Mouse (Mus musculus) naive thymus-derived CD4-positive, alpha-beta T cell, adult 2 months (primary cell): ENCODE data around the gene Slc27a4.
A peak's percentile ranks its signal among the peaks of the same experiment; 100 is the strongest.
"Not testable (repeated sequence)": the region's sequence is repeated elsewhere in the genome, so short reads cannot be mapped to it uniquely, and the experiment has no call there.

Source experiments
- DNase-seq: peaks from one replicate; pipeline ENCODE4 v3.0.0-alpha.2; 2011; ENCODE audit warnings: low read depth

Slc27a4 gene

GRCm38 (mm10) chr2:29802075-29802826 lies at the start of gene Slc27a4:
Gene Slc27a4 (plus strand): TSS chr2:29802634.
- DNase-seq: peak; percentile 91

- DNase-seq: no peak
These were observed 46.7 kb upstream of the Slc27a4 start for GRCm38 (mm10) chr2:29755693-29756092.

GRCm38 (mm10) chr2:29764831-29765230 lies 37.6 kb upstream of the Slc27a4 start:
- peak; percentile 73 for DNase-seq

DNA sequence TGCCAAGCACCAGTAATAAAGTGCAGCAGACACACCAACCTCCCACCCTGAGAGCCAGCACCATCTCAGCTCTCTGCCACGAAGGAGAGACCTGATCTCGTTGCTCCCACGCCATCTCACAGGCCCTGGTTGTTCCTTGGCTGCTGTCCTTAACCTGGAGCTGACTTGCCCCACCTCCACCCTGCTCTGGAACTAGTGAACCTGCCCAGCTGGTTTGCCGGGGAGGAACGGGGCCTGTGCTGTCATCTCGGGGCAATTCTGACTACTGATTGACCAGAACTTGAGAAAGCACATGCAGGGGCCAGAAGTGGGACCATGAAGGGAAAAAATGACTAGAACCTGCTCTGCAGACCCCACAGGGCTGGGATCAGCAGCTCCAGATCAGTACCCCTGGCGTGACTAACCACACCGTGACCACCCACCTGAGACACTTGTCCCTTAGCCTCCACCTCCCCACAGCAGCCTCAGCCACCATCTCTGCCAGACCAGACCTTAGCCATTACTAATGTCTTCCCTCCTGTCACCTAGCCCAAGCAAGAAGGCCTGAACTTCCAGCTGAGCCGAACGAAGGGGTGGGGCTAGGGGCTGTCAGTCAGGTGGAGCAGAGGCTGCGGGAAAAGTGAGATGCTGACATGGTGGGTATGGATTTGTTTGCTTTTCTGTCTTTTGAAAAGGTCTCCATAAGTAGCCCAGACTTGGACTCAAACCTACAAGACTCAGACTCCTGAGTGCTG lies 34.3 kb upstream of the Slc27a4 start:
- DNase-seq: no peak

- DNase-seq: no peak
These were observed 33.5 kb upstream of the Slc27a4 start for GRCm38 (mm10) chr2:29768901-29769300.

DNA sequence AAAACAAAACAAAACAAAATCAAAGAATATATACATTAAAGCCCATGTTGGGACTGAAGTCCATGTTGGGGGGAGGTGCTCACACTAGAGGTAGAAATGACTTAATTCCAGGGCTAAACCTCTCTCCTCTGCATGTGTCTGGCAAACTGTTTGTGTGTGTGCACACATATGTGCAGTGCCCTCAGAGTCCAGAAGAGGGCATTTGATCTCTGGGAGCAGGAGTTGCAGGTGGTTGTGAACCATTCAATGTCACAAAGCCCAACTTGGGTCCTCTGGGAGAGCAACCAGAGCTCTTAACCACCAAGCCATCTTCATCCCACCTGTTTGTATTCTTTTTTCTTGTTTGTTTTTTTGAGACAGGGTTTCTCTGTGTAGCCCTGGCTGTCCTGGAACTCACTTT lies 32.3 kb upstream of the Slc27a4 start:
- no peak for DNase-seq

- DNase-seq: no peak
These were observed 30.6 kb upstream of the Slc27a4 start for GRCm38 (mm10) chr2:29771611-29772461.

DNA sequence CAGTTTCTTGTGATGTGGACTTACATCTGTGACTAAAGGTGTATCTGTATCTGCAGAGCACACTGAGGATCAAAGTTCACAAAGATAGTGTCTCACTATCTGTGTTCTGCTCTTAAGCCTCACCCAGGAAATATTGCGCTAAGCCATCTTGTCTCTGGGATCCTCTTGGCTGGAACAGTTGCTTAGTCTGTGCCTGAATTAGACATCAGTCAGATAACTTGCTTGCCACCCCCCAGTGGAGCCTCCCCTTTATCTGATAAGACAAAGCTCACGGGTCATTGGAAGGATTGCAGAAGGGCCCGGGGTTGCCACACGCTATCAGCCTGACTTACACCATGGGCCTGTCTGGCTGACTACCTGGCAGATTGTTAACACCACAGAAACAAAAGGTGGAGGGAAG lies 29.1 kb upstream of the Slc27a4 start:
- DNase-seq: no peak

DNA sequence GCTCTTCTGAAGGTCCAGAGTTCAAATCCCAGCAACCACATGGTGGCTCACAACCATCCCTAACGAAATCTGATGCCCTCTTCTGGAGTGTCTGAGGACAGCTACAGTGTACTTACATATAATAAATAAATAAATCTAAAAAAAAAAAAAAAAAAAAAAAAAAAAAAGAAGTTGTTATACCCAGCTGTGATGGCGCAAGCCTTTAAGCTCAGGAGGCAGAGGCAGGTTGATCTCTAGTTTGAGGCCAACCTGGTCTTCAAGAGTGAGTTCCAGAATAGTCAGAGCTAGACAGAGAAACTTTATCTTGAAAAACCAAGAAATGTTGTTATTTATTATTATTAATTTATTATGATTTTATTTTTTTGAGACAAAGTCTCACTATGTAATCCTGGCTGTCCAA lies 21.2 kb upstream of the Slc27a4 start:
- not testable (repeated sequence) for DNase-seq

GRCm38 (mm10) chr2:29784290-29784689 lies 18.1 kb upstream of the Slc27a4 start:
- no peak for DNase-seq

GRCm38 (mm10) chr2:29787104-29787917 lies 15.1 kb upstream of the Slc27a4 start, which contains the start of gene Coq4:
Gene Coq4 (plus strand): TSS chr2:29787493.
- DNase-seq: peak; percentile 95

GRCm38 (mm10) chr2:29787937-29788681 lies 14.3 kb upstream of the Slc27a4 start, which contains the start of gene Trub2:
Gene Trub2 (minus strand): TSS chr2:29788502.
- DNase-seq: peak; percentile 88

- no peak for DNase-seq
These were observed 9.5 kb upstream of the Slc27a4 start for GRCm38 (mm10) chr2:29792772-29793487.

- DNase-seq: no peak
These were observed 380 bp downstream of the Slc27a4 start for GRCm38 (mm10) chr2:29802827-29803201.

- peak; percentile 38 for DNase-seq
These were observed 982 bp downstream of the Slc27a4 start for GRCm38 (mm10) chr2:29803400-29803831.

DNA sequence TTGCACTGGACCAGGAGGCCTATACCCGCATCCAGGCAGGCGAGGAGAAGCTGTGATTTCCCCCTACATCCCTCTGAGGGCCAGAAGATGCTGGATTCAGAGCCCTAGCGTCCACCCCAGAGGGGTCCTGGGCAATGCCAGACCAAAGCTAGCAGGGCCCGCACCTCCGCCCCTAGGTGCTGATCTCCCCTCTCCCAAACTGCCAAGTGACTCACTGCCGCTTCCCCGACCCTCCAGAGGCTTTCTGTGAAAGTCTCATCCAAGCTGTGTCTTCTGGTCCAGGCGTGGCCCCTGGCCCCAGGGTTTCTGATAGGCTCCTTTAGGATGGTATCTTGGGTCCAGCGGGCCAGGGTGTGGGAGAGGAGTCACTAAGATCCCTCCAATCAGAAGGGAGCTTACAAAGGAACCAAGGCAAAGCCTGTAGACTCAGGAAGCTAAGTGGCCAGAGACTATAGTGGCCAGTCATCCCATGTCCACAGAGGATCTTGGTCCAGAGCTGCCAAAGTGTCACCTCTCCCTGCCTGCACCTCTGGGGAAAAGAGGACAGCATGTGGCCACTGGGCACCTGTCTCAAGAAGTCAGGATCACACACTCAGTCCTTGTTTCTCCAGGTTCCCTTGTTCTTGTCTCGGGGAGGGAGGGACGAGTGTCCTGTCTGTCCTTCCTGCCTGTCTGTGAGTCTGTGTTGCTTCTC lies 13.4 kb downstream of the Slc27a4 start:
- no peak for DNase-seq

- DNase-seq: peak; percentile 87
These were observed 15.2 kb downstream of the Slc27a4 start for GRCm38 (mm10) chr2:29817426-29818232.

GRCm38 (mm10) chr2:29819363-29819762 lies 16.9 kb downstream of the Slc27a4 start:
- DNase-seq: no peak
